Mouse (Mus musculus) liver, postnatal 0 days (tissue): ENCODE results near the gene Mfsd4b5. TPM values are rescaled to one million over a fixed set of nuclear protein-coding genes. Genes with fewer than 3 reads are reported as not detected.
"Not testable (repeated sequence)": the region's sequence is repeated elsewhere in the genome, so short reads cannot be mapped to it uniquely, and the experiment has no call there.

ENCODE experiments used
- ATAC-seq: fragments of 200-750 bp; cut with Nextera tagmentation; 2 replicates; pipeline ENCODE4 v1.8.0; 2017; ENCODE audit warnings: mild to moderate bottlenecking, moderate library complexity
- DNase-seq: peaks from one replicate; pipeline ENCODE4 v3.0.0-alpha.2; 2016
- H3K27ac ChIP-seq: fragments of 300-500 bp; sonication (generic); 2 replicates; pipeline ENCODE4 v1.5.1; 2014; ENCODE audit warnings: antibody characterized with exemption, moderate library complexity, mild to moderate bottlenecking, low read depth
- H3K27me3 ChIP-seq: fragments of 300-500 bp; sonication (generic); 2 replicates; pipeline ENCODE4 v1.6.1; 2014; ENCODE audit warnings: low read length, control low read depth, mixed read lengths; ENCODE audit not compliant: insufficient read depth
- H3K36me3 ChIP-seq: fragments of 300-500 bp; sonication (generic); replicated peaks from 2 replicates; pipeline ENCODE4 v1.6.1; 2014; ENCODE audit warnings: mild to moderate bottlenecking, control low read depth, low read length, moderate library complexity, mixed read lengths; ENCODE audit not compliant: insufficient read depth
- H3K4me1 ChIP-seq: fragments of 300-500 bp; sonication (generic); 2 replicates; pipeline ENCODE4 v1.6.1; 2014; ENCODE audit warnings: antibody characterized with exemption, mild to moderate bottlenecking, control low read depth; ENCODE audit not compliant: insufficient read depth
- H3K4me2 ChIP-seq: fragments of 300-500 bp; sonication (generic); 2 replicates; pipeline ENCODE4 v1.6.1; 2014; ENCODE audit warnings: low read depth, mild to moderate bottlenecking, low read length, moderate library complexity, mixed read lengths
- H3K4me3 ChIP-seq: fragments of 300-500 bp; sonication (generic); 2 replicates; pipeline ENCODE4 v1.5.1; 2014; ENCODE audit warnings: low read depth, low read length
- H3K9ac ChIP-seq: fragments of 300-500 bp; sonication (generic); replicated peaks from 2 replicates; pipeline ENCODE4 v1.6.1; 2014; ENCODE audit warnings: mild to moderate bottlenecking, moderate library complexity
- H3K9me3 ChIP-seq: fragments of 300-500 bp; sonication (generic); 2 replicates; pipeline ENCODE4 v1.6.1; 2016; ENCODE audit warnings: mild to moderate bottlenecking, control low read depth, low read length, mixed read lengths
- CTCF ChIP-seq: sonication (generic); IDR thresholded peaks from 2 replicates; pipeline ENCODE4 v1.5.1; 2016; ENCODE audit warnings: antibody characterized with exemption, low read depth
- EP300 ChIP-seq: IDR thresholded peaks from 2 replicates; pipeline ENCODE4 v1.6.1; 2016; ENCODE audit warnings: antibody characterized with exemption, low read depth, mild to moderate bottlenecking
- WGBS: fragments of 180-500 bp; shearing (Covaris S2); extraction: QIAGEN DNeasy Blood & Tissue Kit; methylation state at CpG from one replicate; pipeline ENCODE4 v1.1.7; 2014; ENCODE audit not compliant: insufficient replicate concordance; 5-methylcytosine and 5-hydroxymethylcytosine counted together
- polyA plus RNA-seq: library from polyadenylated mRNA; unstranded; fragments of >200 nt; fragmentation: Nextera tagmentation; extraction: Ambion mirVana; gene quantifications from 2 replicates; pipeline ENCODE4 v1.2.1, GENCODE M21; 2015

Gene Mfsd4b5
- polyA plus RNA-seq, 1 experiment from 2014 or later: 0.06 TPM

DNA sequence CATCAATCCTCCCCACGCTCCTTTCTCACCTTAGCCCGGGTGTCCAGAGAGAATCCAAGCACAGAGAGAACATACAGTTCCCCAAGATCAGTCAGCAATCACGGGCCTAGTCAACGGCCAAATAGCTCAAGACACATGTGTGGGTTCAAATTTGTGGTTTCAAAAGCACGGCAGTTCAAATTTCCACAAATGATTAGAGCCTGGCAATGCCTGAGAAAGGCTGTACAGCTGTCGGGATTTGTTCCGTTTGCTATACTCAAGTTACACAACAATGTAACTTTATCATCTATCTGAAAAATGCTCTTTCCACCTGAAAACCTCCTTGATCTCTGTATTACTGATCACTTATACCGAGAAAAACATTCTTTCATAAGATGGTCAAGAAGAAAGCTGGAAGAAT lies 39.1 kb upstream of the Mfsd4b5 start:
- TF ChIP-seq CTCF (no peak), EP300 (no peak)
- no peak; the same call in 1 of the 2 replicates for ATAC-seq
- Histone ChIP-seq H3K4me3 (peak overlapping the region; percentile 58; the same call in 1 of the 2 replicates), H3K27me3 (no peaks in the 10 kb centered on the region), H3K4me2 (peak overlapping the region; percentile 83), H3K9me3 (no peaks in the 10 kb centered on the region), H3K27ac (no peak overlapping the region), H3K4me1 (peaks cover 12% of the 10 kb centered on the region; the same call in 1 of the 2 replicates), H3K36me3 (no peaks in the 10 kb centered on the region), H3K9ac (no peak overlapping the region)
- WGBS: 58% methylated on average over 8 of the region's 8 CpGs
- DNase-seq: no peak

DNA sequence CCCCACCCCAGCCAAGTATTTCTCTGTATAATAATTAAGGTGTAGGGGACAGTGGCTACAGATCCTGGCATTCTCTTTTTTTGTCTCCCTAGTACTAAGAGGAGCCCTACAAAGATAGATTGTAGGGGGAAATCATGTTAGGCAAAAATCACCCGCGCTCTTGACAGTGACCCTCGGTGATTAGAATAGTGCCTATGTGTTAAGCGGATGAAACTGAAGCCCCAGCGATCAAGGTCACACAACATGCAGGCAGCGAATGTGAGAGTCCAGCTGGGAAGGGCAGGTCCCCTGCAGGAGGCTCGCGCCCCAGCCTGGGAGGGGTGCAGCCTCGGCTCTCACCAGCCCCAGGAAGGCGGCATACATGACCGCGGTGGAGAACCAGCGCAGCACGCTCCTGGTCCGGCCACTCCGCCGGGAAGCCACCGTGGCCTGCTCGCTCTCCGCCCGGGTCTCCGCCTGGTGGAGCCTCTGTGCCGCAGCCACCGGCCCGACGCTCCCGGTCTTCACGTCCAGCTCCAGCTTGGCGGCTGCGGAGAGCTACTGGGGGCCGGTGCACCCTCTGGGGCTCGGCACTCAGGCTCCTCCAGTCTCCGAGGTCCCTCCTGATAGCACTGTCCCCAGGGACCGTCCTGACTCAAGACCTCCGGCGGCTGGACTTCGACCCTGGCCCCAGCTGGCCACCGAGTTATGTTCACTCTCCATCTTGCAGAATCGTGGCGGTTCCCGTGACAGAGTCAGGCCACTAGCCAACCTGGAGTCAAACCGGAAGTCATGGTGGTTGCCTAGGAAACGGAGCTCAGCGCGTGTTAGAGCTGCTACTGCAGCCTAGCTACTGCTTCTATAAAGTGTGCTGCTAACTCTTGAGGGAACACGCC lies 38.3 kb upstream of the Mfsd4b5 start, which contains the start of gene Mfsd4b1:
Gene Mfsd4b1 (minus strand): TSS at position 715 of the 875 bp plus-strand sequence.
- peak within 1 kb of the TSS; percentile 60 for H3K9ac ChIP-seq
- 2% methylated on average over 46 of the region's 46 CpGs for WGBS
- peaks cover 12% of the 10 kb centered on the region; the same call in 1 of the 2 replicates for H3K4me1 ChIP-seq
- peak within 1 kb of the TSS; percentile 58 for H3K4me3 ChIP-seq
- no peaks in the 10 kb centered on the region for H3K27me3 ChIP-seq
- peak within 1 kb of the TSS; percentile 85 for H3K27ac ChIP-seq
- H3K36me3 ChIP-seq: no peaks in the 10 kb centered on the region
- H3K4me2 ChIP-seq: peak within 1 kb of the TSS; percentile 83
- ATAC-seq (peak; percentile 93), DNase-seq (peak; percentile 83)
- TF ChIP-seq EP300 (no peak), CTCF (peak; percentile 31)
- no peaks in the 10 kb centered on the region for H3K9me3 ChIP-seq

DNA sequence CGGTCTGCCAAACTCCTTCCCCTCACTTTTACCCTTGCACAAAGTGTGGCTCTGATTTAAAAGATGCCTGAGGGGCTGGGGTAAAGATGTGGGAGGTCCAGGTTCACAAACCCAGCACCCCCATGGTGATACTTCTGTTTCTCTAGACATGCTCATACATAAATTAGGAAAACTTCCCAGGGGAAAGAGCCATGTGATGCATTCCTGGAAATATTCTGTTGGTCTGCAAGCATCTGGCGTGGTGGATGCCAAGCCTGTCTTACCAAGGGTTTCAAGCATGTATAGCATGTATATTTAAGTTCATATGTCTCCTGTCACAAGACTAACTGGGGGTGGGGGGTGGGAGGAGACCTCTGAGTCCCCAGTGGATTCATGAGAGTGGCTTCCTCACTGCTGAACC lies 34.0 kb upstream of the Mfsd4b5 start:
- Histone ChIP-seq H3K9ac (no peak overlapping the region), H3K36me3 (no peaks in the 10 kb centered on the region), H3K4me1 (peaks cover 10% of the 10 kb centered on the region; the same call in 1 of the 2 replicates), H3K9me3 (no peaks in the 10 kb centered on the region), H3K4me2 (no peak overlapping the region), H3K27ac (no peak overlapping the region), H3K4me3 (no peak overlapping the region), H3K27me3 (no peaks in the 10 kb centered on the region)
- DNase-seq (no peak), ATAC-seq (no peak)
- WGBS: 57% methylated on average over 2 of the region's 2 CpGs
- TF ChIP-seq CTCF: no peak
- TF ChIP-seq EP300: no peak

DNA sequence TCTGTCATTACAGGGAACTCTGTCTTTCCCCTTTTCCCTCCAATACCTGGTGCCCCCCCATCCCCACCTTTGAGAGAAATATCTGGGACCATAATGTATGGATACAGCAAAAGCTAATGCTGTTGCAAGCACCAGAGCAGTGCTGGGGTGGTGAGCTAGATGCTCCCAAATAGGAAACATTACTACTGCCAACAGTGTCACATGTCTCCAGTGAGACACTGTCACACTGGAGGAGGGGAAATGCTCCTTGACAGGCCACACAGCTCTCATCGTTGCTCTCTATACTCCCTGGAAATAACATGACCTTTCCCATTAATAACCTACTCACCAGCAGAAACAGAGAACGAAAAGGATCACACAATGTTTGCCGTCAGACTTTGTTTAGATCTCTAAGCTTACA lies 33.0 kb upstream of the Mfsd4b5 start:
- Histone ChIP-seq H3K36me3 (no peaks in the 10 kb centered on the region), H3K4me1 (0 out of 2 replicates have a peak, but pooled peaks cover 4% of the 10 kb centered on the region), H3K4me3 (no peak overlapping the region), H3K27ac (no peak overlapping the region), H3K9me3 (no peaks in the 10 kb centered on the region), H3K27me3 (no peaks in the 10 kb centered on the region), H3K9ac (no peak overlapping the region), H3K4me2 (no peak overlapping the region)
- DNase-seq (no peak), ATAC-seq (no peak)
- TF ChIP-seq EP300 (no peak), CTCF (no peak)
- 58% methylated on average over 3 of the region's 3 CpGs for WGBS

DNA sequence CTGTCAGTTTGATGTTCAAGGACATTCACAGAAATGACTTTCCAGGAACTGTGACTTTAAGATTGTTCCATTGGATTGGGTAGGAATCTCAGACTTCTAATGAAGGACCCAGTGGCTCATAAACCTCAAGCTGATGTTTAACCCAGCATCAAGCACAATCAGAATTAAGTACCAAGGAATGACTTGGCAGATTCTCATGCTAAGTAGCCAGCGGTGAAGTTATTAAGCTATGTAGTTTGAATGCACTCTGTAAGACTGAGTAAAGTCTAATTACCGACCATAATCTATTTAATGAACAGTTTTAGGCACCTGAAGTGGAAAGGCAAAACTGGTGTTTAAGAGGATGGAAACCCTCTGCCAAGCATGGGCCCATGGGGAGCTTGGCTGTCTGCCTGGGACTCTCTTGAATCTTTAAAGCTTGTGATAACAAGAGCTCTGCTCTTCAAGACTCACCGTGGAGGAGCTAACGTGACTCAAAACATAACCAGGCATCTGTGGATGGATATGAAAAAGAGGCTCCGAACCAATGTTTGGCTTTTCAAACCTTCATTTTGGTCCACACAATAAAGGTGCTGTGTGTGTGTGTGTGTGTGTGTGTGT lies 31.9 kb upstream of the Mfsd4b5 start:
- no peaks in the 10 kb centered on the region for H3K4me1 ChIP-seq
- no peak overlapping the region for H3K9ac ChIP-seq
- H3K36me3 ChIP-seq: no peaks in the 10 kb centered on the region
- no peaks in the 10 kb centered on the region for H3K27me3 ChIP-seq
- no peak overlapping the region for H3K27ac ChIP-seq
- 79% methylated on average over 5 of the region's 5 CpGs for WGBS
- H3K4me2 ChIP-seq: no peak overlapping the region
- no peak overlapping the region for H3K4me3 ChIP-seq
- ATAC-seq (no peak), DNase-seq (no peak)
- no peaks in the 10 kb centered on the region for H3K9me3 ChIP-seq
- TF ChIP-seq CTCF (no peak), EP300 (no peak)

DNA sequence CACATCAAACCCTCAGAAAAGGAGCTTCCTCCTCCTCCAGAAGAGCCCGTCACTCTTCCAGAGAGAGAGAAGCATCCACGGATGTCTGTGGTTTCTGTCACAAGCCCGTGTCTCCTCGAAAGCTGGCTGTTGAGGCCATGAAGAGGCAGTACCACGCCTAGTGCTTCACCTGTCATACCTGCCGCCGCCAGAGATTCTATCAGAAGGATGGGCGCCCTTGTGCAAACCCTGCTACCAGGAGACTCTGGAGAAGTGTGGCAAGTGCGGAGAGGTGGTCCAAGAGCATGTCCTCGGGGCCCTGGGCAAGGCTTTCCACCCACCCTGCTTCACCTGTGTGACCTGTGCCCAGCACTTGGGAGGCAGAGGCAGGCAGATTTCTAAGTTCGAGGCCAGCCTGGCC lies 23.1 kb upstream of the Mfsd4b5 start:
- Histone ChIP-seq H3K9me3 (no peaks in the 10 kb centered on the region), H3K4me3 (no peak overlapping the region), H3K36me3 (no peaks in the 10 kb centered on the region), H3K27me3 (no peaks in the 10 kb centered on the region), H3K9ac (no peak overlapping the region), H3K4me1 (no peaks in the 10 kb centered on the region), H3K4me2 (no peak overlapping the region), H3K27ac (no peak overlapping the region)
- WGBS: 71% methylated on average over 11 of the region's 11 CpGs
- ATAC-seq: no peak
- no peak for TF ChIP-seq CTCF
- TF ChIP-seq EP300: no peak
- DNase-seq: no peak

DNA sequence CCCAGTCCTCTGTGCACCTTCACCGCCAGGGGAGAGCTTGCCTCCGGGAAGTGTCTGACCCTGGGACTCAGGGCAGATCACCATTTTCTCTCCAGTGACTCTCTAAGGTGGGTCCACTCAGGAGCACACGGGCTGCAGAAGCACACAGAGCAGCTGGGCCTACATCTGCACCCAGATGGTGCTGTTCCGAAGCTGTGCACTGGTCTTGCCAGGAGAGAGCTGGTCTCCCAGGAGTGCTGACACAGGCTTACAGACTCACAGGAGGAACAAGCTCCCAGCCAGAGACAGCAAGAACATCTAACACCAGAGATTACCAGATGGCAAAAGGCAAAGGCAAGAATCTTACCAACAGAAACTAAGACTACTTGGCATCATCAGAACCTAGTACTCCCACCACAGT lies 22.4 kb upstream of the Mfsd4b5 start:
- H3K4me1 ChIP-seq, H3K9me3 ChIP-seq, ATAC-seq, H3K36me3 ChIP-seq, H3K4me2 ChIP-seq, H3K9ac ChIP-seq, H3K27me3 ChIP-seq, H3K27ac ChIP-seq, H3K4me3 ChIP-seq, DNase-seq: not testable (repeated sequence)
- WGBS: 72% methylated on average over 4 of the region's 4 CpGs
